Mouse (Mus musculus) kidney, adult 2 months (tissue): ENCODE measurements at regions not wholly inside any gene's neighbourhood (a gene's known extent, or its start where the extent isn't known, plus 50 kb on each side); places are given as distances from the start of the nearest gene placed in this dataset.
"Not testable (repeated sequence)": the region's sequence is repeated elsewhere in the genome, so short reads cannot be mapped to it uniquely, and the experiment has no call there.

Experiments used
- DNase-seq: peaks from one replicate; pipeline ENCODE4 v3.0.0; 2021
- H3K27ac ChIP-seq: fragments of 200-500 bp; 2 replicates; pipeline ENCODE4 v1.5.1; 2012; ENCODE audit warnings: low read depth, low read length, control low read depth, inconsistent platforms; ENCODE audit not compliant: insufficient read depth
- H3K27me3 ChIP-seq: fragments of 200-500 bp; replicated peaks from 2 replicates; pipeline ENCODE4 v1.6.1; 2012; ENCODE audit warnings: mild to moderate bottlenecking, moderate library complexity, low read length, inconsistent platforms; ENCODE audit not compliant: control insufficient read depth, insufficient read depth
- H3K36me3 ChIP-seq: fragments of 200-500 bp; 2 replicates; pipeline ENCODE4 v1.6.1; 2012; ENCODE audit warnings: mild to moderate bottlenecking, moderate library complexity, low read length, inconsistent platforms; ENCODE audit not compliant: control insufficient read depth, insufficient read depth
- H3K4me1 ChIP-seq: fragments of 200-500 bp; 2 replicates; pipeline ENCODE4 v1.6.1; 2011; ENCODE audit warnings: low read length; ENCODE audit not compliant: control insufficient read depth, insufficient read depth
- H3K4me3 ChIP-seq: fragments of 200-500 bp; 2 replicates; pipeline ENCODE4 v1.5.1; 2011; ENCODE audit warnings: mild to moderate bottlenecking, low read depth, low read length, control low read depth; ENCODE audit not compliant: insufficient read depth
- CTCF ChIP-seq: fragments of 200-500 bp; conservative IDR thresholded peaks from 2 replicates; pipeline ENCODE4 v1.5.1; 2011; ENCODE audit warnings: low read depth, mild to moderate bottlenecking, control low read depth, low read length, moderate library complexity, mixed read lengths; ENCODE audit not compliant: insufficient read depth, insufficient read length
- POLR2A ChIP-seq: fragments of 200-500 bp; IDR thresholded peaks from one replicate; pipeline ENCODE4 v1.6.1; 2011; ENCODE audit warnings: low read depth, low read length, control low read depth
- WGBS: fragments of 180-500 bp; shearing (Covaris S2); methylation state at CpG from one replicate; pipeline ENCODE4 v1.1.7; 2018; 5-methylcytosine and 5-hydroxymethylcytosine counted together

- WGBS = 74% methylated on average over 2 of the region's 2 CpGs
- H3K27me3 ChIP-seq = no peaks in the 10 kb centered on the region
- H3K4me1 ChIP-seq = no peaks in the 10 kb centered on the region
- TF ChIP-seq CTCF (no peak), POLR2A (no peak)
- DNase-seq = no peak
- H3K36me3 ChIP-seq = no peaks in the 10 kb centered on the region
- H3K4me3 ChIP-seq = no peak overlapping the region
- no peak overlapping the region for H3K27ac ChIP-seq
Measured at GRCm38 (mm10) chr4:21464456-21464855, 221.3 kb downstream of the Prdm13 start.

- Histone ChIP-seq H3K27ac (no peak overlapping the region), H3K27me3 (no peaks in the 10 kb centered on the region), H3K4me1 (no peaks in the 10 kb centered on the region), H3K36me3 (no peaks in the 10 kb centered on the region), H3K4me3 (no peak overlapping the region)
- no peak for TF ChIP-seq CTCF
- no peak for TF ChIP-seq POLR2A
- no peak for DNase-seq
Measured at GRCm38 (mm10) chr4:21441274-21441673, 244.5 kb downstream of the Prdm13 start.

GRCm38 (mm10) chr4:21436710-21437109 is 249.1 kb downstream of the Prdm13 start:
- H3K4me3 ChIP-seq = no peak overlapping the region
- TF ChIP-seq POLR2A = no peak
- TF ChIP-seq CTCF = no peak
- no peak for DNase-seq
- H3K4me1 ChIP-seq = no peaks in the 10 kb centered on the region
- WGBS = 21% methylated on average over 2 of the region's 2 CpGs
- H3K27ac ChIP-seq = no peak overlapping the region
- no peaks in the 10 kb centered on the region for H3K36me3 ChIP-seq
- no peaks in the 10 kb centered on the region for H3K27me3 ChIP-seq

- DNase-seq = peak; percentile 6
- Histone ChIP-seq H3K27ac (no peak overlapping the region), H3K4me3 (no peak overlapping the region), H3K36me3 (no peaks in the 10 kb centered on the region), H3K27me3 (no peaks in the 10 kb centered on the region), H3K4me1 (no peaks in the 10 kb centered on the region)
- TF ChIP-seq CTCF (no peak), POLR2A (no peak)
Measured at GRCm38 (mm10) chr4:21407850-21408249, 277.9 kb downstream of the Prdm13 start.

GRCm38 (mm10) chr4:21369314-21369713 is 316.4 kb downstream of the Prdm13 start:
- no peak for TF ChIP-seq CTCF
- TF ChIP-seq POLR2A = no peak
- H3K4me1 ChIP-seq = no peaks in the 10 kb centered on the region
- no peak overlapping the region for H3K4me3 ChIP-seq
- 83% methylated on average over 1 of the region's 1 CpGs for WGBS
- H3K27me3 ChIP-seq = no peaks in the 10 kb centered on the region
- H3K36me3 ChIP-seq = no peaks in the 10 kb centered on the region
- DNase-seq = no peak
- H3K27ac ChIP-seq = no peak overlapping the region

- TF ChIP-seq CTCF (0 out of 2 replicates have a peak, but pooled peaks have one; percentile 20), POLR2A (no peak)
- DNase-seq = peak; percentile 20
- H3K4me1 ChIP-seq = no peaks in the 10 kb centered on the region
- no peak overlapping the region for H3K27ac ChIP-seq
- 63% methylated on average over 11 of the region's 11 CpGs for WGBS
- no peaks in the 10 kb centered on the region for H3K27me3 ChIP-seq
- H3K36me3 ChIP-seq = no peaks in the 10 kb centered on the region
- no peak overlapping the region for H3K4me3 ChIP-seq
Measured at GRCm38 (mm10) chr4:21368234-21369021, 317.3 kb downstream of the Prdm13 start.

GRCm38 (mm10) chr4:21321769-21322168 is 364.0 kb downstream of the Prdm13 start:
- WGBS = 56% methylated on average over 1 of the region's 1 CpGs
- Histone ChIP-seq H3K4me1 (no peaks in the 10 kb centered on the region), H3K4me3 (no peak overlapping the region), H3K36me3 (no peaks in the 10 kb centered on the region), H3K27me3 (no peaks in the 10 kb centered on the region), H3K27ac (no peak overlapping the region)
- TF ChIP-seq POLR2A = no peak
- no peak for TF ChIP-seq CTCF
- DNase-seq = no peak

GRCm38 (mm10) chr4:21309239-21309638 is 376.5 kb downstream of the Prdm13 start:
- not testable (repeated sequence) for H3K4me3 ChIP-seq, H3K27me3 ChIP-seq, H3K27ac ChIP-seq, H3K36me3 ChIP-seq, DNase-seq, H3K4me1 ChIP-seq
- WGBS = 84% methylated on average over 2 of the region's 2 CpGs
